Mouse (Mus musculus) limb, embryonic 14.5 days (tissue): ENCODE data around the gene Klk11. TPM values are rescaled to one million over a fixed set of nuclear protein-coding genes. Genes with fewer than 3 reads are reported as not detected.

Experiments used
- ATAC-seq: fragments of 200-750 bp; cut with Nextera tagmentation; 2 replicates; pipeline ENCODE4 v1.8.0; 2017; ENCODE audit warnings: low read depth, moderate number of reproducible peaks, moderate TSS enrichment; ENCODE audit not compliant: low FRiP score
- DNase-seq: peaks from one replicate; pipeline ENCODE4 v3.0.0-alpha.2; 2015; ENCODE audit warnings: low spot score
- H3K27ac ChIP-seq: fragments of 300-500 bp; sonication (generic); replicated peaks from 2 replicates; pipeline ENCODE4 v1.5.1; 2014; ENCODE audit warnings: low read depth, mild to moderate bottlenecking, low read length, moderate library complexity, mixed read lengths
- H3K27me3 ChIP-seq: fragments of 300-500 bp; sonication (generic); 2 replicates; pipeline ENCODE4 v1.6.1; 2014; ENCODE audit warnings: low read length, mixed read lengths; ENCODE audit not compliant: control insufficient read depth, insufficient read depth
- H3K36me3 ChIP-seq: fragments of 300-500 bp; sonication (generic); 2 replicates; pipeline ENCODE4 v1.6.1; 2014; ENCODE audit warnings: mild to moderate bottlenecking, low read length, moderate library complexity, mixed read lengths; ENCODE audit not compliant: control insufficient read depth, insufficient read depth
- H3K4me1 ChIP-seq: fragments of 300-500 bp; sonication (generic); 2 replicates; pipeline ENCODE4 v1.6.1; 2014; ENCODE audit warnings: antibody characterized with exemption, low read length, mixed read lengths; ENCODE audit not compliant: control insufficient read depth, insufficient read depth
- H3K4me2 ChIP-seq: fragments of 300-500 bp; sonication (generic); replicated peaks from 2 replicates; pipeline ENCODE4 v1.6.1; 2014; ENCODE audit warnings: low read depth, mild to moderate bottlenecking, low read length, moderate library complexity; ENCODE audit not compliant: severe bottlenecking
- H3K4me3 ChIP-seq: fragments of 300-500 bp; sonication (generic); replicated peaks from 2 replicates; pipeline ENCODE4 v1.5.1; 2014; ENCODE audit warnings: low read length
- H3K9ac ChIP-seq: fragments of 300-500 bp; sonication (generic); 2 replicates; pipeline ENCODE4 v1.6.1; 2014; ENCODE audit warnings: mild to moderate bottlenecking, low read depth, low read length, moderate library complexity; ENCODE audit not compliant: severe bottlenecking
- H3K9me3 ChIP-seq: fragments of 300-500 bp; sonication (generic); 2 replicates; pipeline ENCODE4 v1.6.1; 2016; ENCODE audit warnings: low read length; ENCODE audit not compliant: control insufficient read depth
- POLR2A ChIP-seq: fragments of 200-500 bp; IDR thresholded peaks from 2 replicates; pipeline ENCODE4 v1.8.0; 2012; ENCODE audit warnings: inconsistent platforms, mild to moderate bottlenecking, moderate library complexity, borderline replicate concordance; ENCODE audit not compliant: insufficient read depth, insufficient read length; ENCODE audit errors: extremely low read depth
- WGBS: fragments of 180-500 bp; shearing (Covaris S2); extraction: QIAGEN DNeasy Blood & Tissue Kit; methylation state at CpG from one replicate; pipeline ENCODE4 v1.1.7; 2014; 5-methylcytosine and 5-hydroxymethylcytosine counted together
- polyA plus RNA-seq, 2 experiments: library from polyadenylated mRNA; depleted of rRNA in 1 of 2; stranded (reverse) in 1 of 2; unstranded in 1 of 2; fragments of >200 nt; fragmentation: Nextera tagmentation in 1 of 2; extraction: Ambion mirVana in 1 of 2; gene quantifications; 2 replicates each; pipeline versions ENCODE4 v1.2.1 to v1.2.3; 2012 to 2014

Klk11 gene
- polyA plus RNA-seq, 2 experiments, result 3.4 to 3.8 TPM

DNA sequence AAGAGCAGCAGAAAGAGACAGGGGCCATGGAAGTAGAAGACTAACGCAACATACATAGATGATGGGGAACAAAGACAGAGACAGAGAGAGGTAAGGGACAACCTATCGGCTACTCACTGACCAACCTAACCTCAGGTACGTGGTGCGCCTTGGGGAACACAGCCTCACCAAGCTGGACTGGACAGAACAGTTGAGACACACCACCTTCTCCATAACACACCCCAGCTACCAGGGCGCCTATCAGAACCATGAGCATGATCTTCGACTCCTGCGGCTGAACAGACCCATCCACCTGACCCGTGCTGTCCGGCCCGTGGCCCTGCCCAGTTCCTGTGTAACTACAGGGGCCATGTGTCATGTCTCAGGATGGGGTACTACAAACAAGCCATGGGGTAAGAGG, 3.7 kb upstream of the Klk11 start:
- ATAC-seq (no peak), DNase-seq (no peak)
- H3K9me3 ChIP-seq, result no peaks in the 10 kb centered on the region
- WGBS, result 93% methylated on average over 10 of the region's 10 CpGs
- H3K4me2 ChIP-seq, result no peak overlapping the region
- H3K9ac ChIP-seq, result no peak overlapping the region
- no peak overlapping the region for H3K4me3 ChIP-seq
- no peak overlapping the region for H3K27ac ChIP-seq
- no peaks in the 10 kb centered on the region for H3K4me1 ChIP-seq
- H3K36me3 ChIP-seq, result no peaks in the 10 kb centered on the region
- no peaks in the 10 kb centered on the region for H3K27me3 ChIP-seq
- no peak for TF ChIP-seq POLR2A

DNA sequence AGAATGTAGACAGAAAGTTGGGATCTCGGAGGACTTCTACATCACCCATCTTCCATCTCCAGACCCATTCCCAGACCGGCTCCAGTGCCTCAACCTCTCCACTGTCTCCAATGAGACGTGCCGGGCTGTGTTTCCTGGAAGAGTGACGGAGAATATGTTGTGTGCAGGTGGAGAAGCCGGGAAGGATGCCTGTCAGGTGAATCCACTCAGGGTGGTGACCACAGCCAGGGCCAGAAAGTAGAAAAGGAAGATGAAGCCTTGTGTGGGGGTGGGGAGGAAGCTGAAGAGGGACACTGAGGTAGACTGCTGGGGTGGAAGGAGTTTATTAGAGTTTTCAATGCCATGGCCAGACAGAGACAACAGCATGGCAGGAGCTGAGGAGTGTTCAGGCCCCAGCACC, 2.5 kb upstream of the Klk11 start:
- no peak overlapping the region for H3K4me2 ChIP-seq
- H3K27me3 ChIP-seq, result no peaks in the 10 kb centered on the region
- no peak overlapping the region for H3K9ac ChIP-seq
- no peak for ATAC-seq
- H3K27ac ChIP-seq, result no peak overlapping the region
- H3K9me3 ChIP-seq, result no peaks in the 10 kb centered on the region
- DNase-seq, result no peak
- no peaks in the 10 kb centered on the region for H3K36me3 ChIP-seq
- TF ChIP-seq POLR2A, result no peak
- H3K4me1 ChIP-seq, result no peaks in the 10 kb centered on the region
- WGBS, result 85% methylated on average over 6 of the region's 6 CpGs
- H3K4me3 ChIP-seq, result no peak overlapping the region

DNA sequence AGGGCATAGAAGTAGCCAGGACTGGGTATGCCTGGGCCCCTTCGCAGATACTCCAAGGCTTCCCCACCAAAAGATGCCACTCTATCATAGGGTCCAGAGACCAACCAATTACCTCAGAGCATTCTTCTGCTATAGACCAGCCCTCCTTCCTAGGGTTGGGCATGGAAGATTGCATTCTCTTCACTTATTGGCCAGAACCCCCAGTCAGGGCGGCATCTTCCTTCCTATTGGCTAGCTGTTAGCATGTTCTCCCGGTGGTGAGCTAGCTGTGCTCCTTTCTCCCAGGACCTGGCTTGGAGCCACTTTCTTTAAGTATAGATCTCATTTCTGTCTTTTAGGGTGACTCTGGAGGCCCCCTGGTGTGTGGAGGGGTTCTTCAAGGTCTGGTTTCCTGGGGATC, 1.5 kb upstream of the Klk11 start:
- no peak overlapping the region for H3K4me3 ChIP-seq
- H3K9ac ChIP-seq, result no peak overlapping the region
- no peak for ATAC-seq
- no peak for DNase-seq
- H3K4me2 ChIP-seq, result no peak overlapping the region
- WGBS, result 74% methylated on average over 3 of the region's 3 CpGs
- H3K27me3 ChIP-seq, result no peaks in the 10 kb centered on the region
- no peak overlapping the region for H3K27ac ChIP-seq
- no peak for TF ChIP-seq POLR2A
- no peaks in the 10 kb centered on the region for H3K4me1 ChIP-seq
- no peaks in the 10 kb centered on the region for H3K9me3 ChIP-seq
- H3K36me3 ChIP-seq, result no peaks in the 10 kb centered on the region

DNA sequence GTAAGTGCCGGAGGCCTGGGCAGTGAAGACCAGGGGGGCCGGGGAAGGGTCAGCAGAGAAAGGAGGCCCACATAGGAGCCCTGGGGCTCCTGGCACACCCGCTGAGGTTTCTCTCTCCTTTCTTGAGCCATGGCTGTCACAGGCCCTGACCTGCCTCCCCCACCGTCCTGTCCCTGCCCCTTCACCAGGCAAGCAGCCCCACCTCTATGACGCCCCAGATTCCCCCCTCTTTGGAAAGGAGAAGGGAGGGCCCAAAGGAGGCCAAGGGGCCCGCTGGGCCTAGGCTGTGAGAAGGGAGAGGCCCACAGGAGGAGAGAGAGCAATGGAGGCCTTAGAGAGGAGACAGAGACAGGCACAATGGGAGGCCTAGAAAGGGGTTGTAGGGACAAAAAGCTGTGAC, 398 bp downstream of the Klk11 start:
- 39% methylated on average over 6 of the region's 6 CpGs for WGBS
- no peak for DNase-seq
- no peak for TF ChIP-seq POLR2A
- Histone ChIP-seq H3K27me3 (no peaks in the 10 kb centered on the region), H3K9ac (no peak overlapping the region), H3K4me2 (no peak overlapping the region), H3K9me3 (no peaks in the 10 kb centered on the region), H3K36me3 (no peaks in the 10 kb centered on the region), H3K4me1 (no peaks in the 10 kb centered on the region), H3K4me3 (no peak overlapping the region), H3K27ac (no peak overlapping the region)
- no peak for ATAC-seq

DNA sequence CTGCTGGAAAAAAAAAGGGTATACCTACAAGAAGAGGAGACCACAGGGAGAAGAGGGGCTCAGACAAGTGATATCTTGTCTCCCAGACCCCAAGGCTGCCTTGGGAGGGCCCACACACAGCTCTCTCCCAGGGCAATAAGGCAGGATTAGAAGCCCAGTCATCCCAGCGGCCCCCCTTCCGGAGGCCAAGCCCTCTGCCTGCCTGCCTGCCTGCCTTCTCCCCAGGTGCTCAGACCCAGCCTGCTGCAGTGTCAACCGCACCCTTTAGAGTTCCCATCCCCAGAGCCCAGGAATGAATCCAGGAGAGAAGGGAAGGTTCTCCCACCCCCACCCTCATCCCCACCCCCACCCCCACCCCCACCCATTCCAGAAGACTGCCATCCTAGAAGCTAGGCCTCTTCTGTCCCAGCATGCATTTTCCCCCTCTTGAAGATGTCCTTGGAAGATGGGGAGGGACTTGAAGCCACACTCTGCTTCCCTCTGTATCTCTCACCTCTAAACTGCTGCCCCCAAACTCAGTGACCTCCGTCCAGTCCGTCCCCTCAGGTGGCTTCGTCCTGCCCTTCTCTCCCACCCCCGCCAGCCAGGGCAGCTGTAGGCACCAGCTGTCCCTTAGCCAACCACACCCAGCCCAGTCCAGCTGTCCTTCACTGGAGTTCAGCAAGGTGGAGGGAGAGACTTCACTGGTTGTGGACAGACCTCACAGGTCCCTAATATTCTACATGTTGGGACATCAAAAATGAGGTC, 1.1 kb downstream of the Klk11 start:
- H3K4me1 ChIP-seq, result no peaks in the 10 kb centered on the region
- H3K9ac ChIP-seq, result no peak overlapping the region
- TF ChIP-seq POLR2A, result no peak
- no peak overlapping the region for H3K4me3 ChIP-seq
- H3K36me3 ChIP-seq, result no peaks in the 10 kb centered on the region
- 48% methylated on average over 5 of the region's 7 CpGs for WGBS
- no peak overlapping the region for H3K4me2 ChIP-seq
- H3K27me3 ChIP-seq, result no peaks in the 10 kb centered on the region
- ATAC-seq, result no peak
- H3K9me3 ChIP-seq, result no peaks in the 10 kb centered on the region
- no peak overlapping the region for H3K27ac ChIP-seq
- DNase-seq, result no peak
